Mouse (Mus musculus) liver, adult 2 months (tissue): ENCODE data around the gene Bap1.

Source experiments
- CTCF ChIP-seq: fragments of 200-500 bp; IDR thresholded peaks from 2 replicates; pipeline ENCODE4 v1.5.1; 2011; ENCODE audit warnings: low read depth, low read length, control low read depth
- POLR2A ChIP-seq: fragments of 200-500 bp; IDR thresholded peaks from 2 replicates; pipeline ENCODE4 v1.6.1; 2011; ENCODE audit warnings: low read length, control low read depth; ENCODE audit not compliant: insufficient read depth; ENCODE audit errors: extremely low read depth

DNA sequence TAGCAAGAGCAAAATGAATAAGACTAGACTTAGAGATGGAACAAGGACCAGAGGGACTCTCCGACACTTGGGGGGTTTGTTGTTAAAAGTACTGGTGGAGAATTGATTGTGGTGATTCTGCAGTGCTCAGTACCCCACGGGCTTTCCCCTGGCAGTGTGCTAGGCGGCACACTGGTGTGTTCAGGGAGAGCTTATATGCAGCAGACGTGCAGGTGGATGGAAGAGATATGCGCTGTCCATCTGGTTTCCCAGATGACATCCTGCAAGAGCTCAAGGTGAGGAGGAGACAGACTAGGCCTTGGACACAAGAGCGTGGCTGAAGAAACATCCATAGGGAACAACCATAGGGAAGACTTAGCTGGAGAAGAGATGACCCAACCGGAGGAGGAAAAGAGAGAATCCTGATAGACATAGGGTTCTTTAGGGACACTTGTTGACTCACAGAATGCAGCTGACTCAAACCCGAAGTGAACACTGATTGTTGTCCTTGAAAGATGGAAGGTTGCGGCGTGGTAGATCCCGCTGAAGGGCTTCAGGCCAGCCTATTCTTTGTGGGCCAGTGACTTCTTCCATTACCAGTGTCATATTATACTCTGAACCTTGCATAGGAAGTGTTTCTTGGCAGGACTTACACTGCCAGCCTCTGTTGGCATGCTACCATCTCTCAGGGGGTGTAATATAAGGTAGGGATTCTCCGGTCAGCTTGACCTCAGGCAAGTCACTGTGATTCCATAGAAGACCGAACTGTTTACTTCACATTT lies 44.0 kb upstream of the Bap1 start:
- no peak for TF ChIP-seq CTCF
- no peak for TF ChIP-seq POLR2A
